Mouse (Mus musculus) kidney, adult 9 months (tissue): ENCODE results near the gene Arap1.

Experiments
- DNase-seq: peaks from one replicate; pipeline ENCODE4 v3.0.0; 2022

Gene Arap1

GRCm38 (mm10) chr7:101401510-101401909 is 53.6 kb downstream of the Arap1 start:
- DNase-seq = no peak

- no peak for DNase-seq
Measured at GRCm38 (mm10) chr7:101403831-101404230, 56.0 kb downstream of the Arap1 start.

- DNase-seq = no peak
Measured at GRCm38 (mm10) chr7:101410267-101410936, 62.5 kb downstream of the Arap1 start, which contains the start of gene Gm45837. Gm45837 (plus strand) TSS chr7:101410886.

- DNase-seq = peak; percentile 85
Measured at GRCm38 (mm10) chr7:101412796-101413195, 64.9 kb downstream of the Arap1 start.

GRCm38 (mm10) chr7:101414209-101414608 is 66.3 kb downstream of the Arap1 start:
- DNase-seq = no peak

GRCm38 (mm10) chr7:101414661-101415511 is 67.0 kb downstream of the Arap1 start:
- no peak for DNase-seq

- no peak for DNase-seq
Measured at GRCm38 (mm10) chr7:101415512-101416100, 67.7 kb downstream of the Arap1 start.

GRCm38 (mm10) chr7:101416391-101416790 is 68.5 kb downstream of the Arap1 start:
- no peak for DNase-seq

GRCm38 (mm10) chr7:101419013-101419770 is 71.3 kb downstream of the Arap1 start:
- DNase-seq = no peak

GRCm38 (mm10) chr7:101421529-101421928 is 73.7 kb downstream of the Arap1 start, which contains the start of gene Pde2a:
Pde2a (plus strand) TSS chr7:101421691.
- DNase-seq = no peak

GRCm38 (mm10) chr7:101422069-101422468 is 74.2 kb downstream of the Arap1 start:
- no peak for DNase-seq

GRCm38 (mm10) chr7:101422646-101423045 is 74.8 kb downstream of the Arap1 start:
- DNase-seq = no peak

GRCm38 (mm10) chr7:101423970-101424369 is 76.1 kb downstream of the Arap1 start:
- DNase-seq = no peak

GRCm38 (mm10) chr7:101426692-101427091 is 78.8 kb downstream of the Arap1 start:
- no peak for DNase-seq

GRCm38 (mm10) chr7:101427736-101428135 is 79.9 kb downstream of the Arap1 start:
- peak; percentile 27 for DNase-seq

GRCm38 (mm10) chr7:101435038-101435437 is 87.2 kb downstream of the Arap1 start:
- no peak for DNase-seq

- no peak for DNase-seq
Measured at GRCm38 (mm10) chr7:101437876-101438275, 90.0 kb downstream of the Arap1 start.

GRCm38 (mm10) chr7:101443093-101443492 is 95.2 kb downstream of the Arap1 start:
- no peak for DNase-seq

GRCm38 (mm10) chr7:101444211-101444610 is 96.3 kb downstream of the Arap1 start:
- no peak for DNase-seq

GRCm38 (mm10) chr7:101449855-101450254 is 102.0 kb downstream of the Arap1 start:
- DNase-seq = no peak

- peak; percentile 85 for DNase-seq
Measured at GRCm38 (mm10) chr7:101450422-101451401, 102.8 kb downstream of the Arap1 start.

- DNase-seq = no peak
Measured at GRCm38 (mm10) chr7:101452669-101453068, 104.8 kb downstream of the Arap1 start.
